Mouse (Mus musculus) testis, postnatal 14 days (tissue): ENCODE results near the gene Babam2.
"Not testable (repeated sequence)": the region's sequence is repeated elsewhere in the genome, so short reads cannot be mapped to it uniquely, and the experiment has no call there.

Source experiments
- DNase-seq: peaks from one replicate; pipeline ENCODE4 v3.0.0; 2021; ENCODE audit warnings: low spot score

The Babam2 gene

GRCm38 (mm10) chr5:31787201-31787600 lies 89.7 kb downstream of the Babam2 start:
- peak; percentile 38 for DNase-seq

DNA sequence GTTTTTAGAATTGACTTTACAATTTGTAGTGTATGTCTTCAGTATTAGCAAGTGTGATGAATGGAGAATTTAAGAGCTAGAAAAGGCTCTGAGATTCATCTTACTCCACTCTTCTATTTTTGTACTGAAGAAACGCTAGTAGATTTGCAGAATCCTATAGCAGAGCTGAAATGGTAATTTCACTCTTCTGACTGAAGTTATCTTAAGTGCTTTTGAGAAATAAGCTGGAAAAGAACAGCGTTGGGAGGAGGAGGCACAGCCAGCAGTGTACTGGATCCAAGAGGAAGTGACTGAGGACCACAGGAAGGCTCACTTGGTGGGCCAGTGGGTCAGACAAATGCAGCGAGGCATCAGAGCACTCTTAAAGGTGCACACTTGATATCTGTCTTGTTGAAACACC lies 90.1 kb downstream of the Babam2 start:
- no peak for DNase-seq

- no peak for DNase-seq
Observed at GRCm38 (mm10) chr5:31792338-31792737, 94.9 kb downstream of the Babam2 start.

GRCm38 (mm10) chr5:31792863-31793262 lies 95.4 kb downstream of the Babam2 start:
- DNase-seq = no peak

GRCm38 (mm10) chr5:31795414-31795813 lies 97.9 kb downstream of the Babam2 start:
- no peak for DNase-seq

- DNase-seq = no peak
Observed at GRCm38 (mm10) chr5:31796979-31797378, 99.5 kb downstream of the Babam2 start.

DNA sequence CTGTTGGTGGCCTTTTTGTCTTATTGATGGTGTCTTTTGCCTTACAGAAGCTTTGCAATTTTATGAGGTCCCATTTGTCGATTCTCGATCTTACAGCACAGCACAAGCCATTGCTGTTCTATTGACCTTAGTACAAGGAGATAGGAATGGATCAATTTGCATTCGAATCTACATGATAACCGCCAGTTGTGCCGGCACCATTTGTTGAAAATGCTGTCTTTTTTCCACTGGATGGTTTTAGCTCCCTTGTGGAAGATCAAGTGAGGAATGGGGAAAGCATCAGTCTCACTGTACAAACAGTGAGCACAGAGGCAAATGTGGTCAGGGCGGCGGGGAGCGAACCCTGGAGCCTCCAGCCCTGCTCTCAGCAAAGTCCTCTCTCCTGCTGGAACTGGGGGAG lies 106.7 kb downstream of the Babam2 start:
- DNase-seq = not testable (repeated sequence)

GRCm38 (mm10) chr5:31804751-31805150 lies 107.3 kb downstream of the Babam2 start:
- DNase-seq = no peak

DNA sequence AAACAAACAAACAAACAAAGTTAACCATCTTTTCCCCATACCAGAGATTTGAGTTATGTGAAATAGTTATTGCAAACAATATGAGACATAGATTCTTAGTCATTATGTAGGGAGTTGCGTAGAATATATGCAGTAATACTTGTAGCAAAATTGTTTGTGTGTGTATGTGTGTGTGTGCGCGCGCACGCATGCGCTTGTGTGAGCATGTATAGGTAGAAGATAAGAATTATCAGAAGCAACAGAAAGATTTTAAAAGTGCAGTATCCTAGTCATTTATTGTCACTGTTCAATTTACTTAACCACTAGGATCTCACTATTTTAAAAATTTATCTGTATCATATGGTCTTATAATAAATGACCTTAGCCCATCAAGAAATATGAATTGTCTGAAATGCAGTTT lies 109.8 kb downstream of the Babam2 start:
- DNase-seq = no peak

GRCm38 (mm10) chr5:31808271-31808670 lies 110.8 kb downstream of the Babam2 start:
- DNase-seq = no peak

DNA sequence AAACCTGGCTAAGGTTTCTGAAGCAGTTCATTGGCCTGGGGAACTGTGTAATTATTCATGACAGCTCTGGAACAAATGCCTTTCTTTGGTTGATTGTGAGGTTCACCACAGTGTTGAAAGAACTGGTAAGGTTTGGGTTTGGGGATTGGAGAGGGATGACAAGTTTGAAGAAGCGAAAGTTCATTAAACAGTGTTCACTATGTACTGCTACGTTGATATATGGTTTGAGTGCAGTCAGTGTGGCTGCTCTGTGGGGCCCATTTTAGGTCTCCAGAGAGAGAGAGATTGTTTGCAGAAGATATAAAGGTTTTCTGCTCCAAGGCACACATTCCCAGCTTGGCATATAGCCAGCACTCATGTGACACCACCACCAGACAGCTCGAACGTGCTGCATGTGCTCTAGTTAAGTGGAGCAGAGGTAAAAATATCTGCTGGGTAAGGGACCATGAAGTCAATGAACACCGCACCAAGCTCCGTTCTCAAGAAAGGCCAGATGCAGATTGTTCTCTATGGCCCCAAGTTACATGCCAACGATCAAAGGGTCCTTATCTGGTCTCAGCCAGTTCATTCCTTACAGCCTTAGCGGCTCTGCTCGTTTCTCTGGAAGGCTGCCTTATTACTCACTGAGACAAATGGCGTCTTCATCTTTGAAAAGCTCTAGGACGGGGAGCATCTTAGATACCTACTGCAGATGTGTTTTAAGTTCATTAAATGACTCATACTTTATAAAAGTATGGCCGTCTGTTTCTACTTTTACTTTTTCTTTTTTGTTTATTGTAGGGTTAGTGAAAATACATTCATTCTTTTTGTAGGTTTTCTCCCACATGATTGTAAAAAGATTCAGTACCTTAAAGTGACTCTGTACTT lies 113.5 kb downstream of the Babam2 start:
- DNase-seq = peak; percentile 24

GRCm38 (mm10) chr5:31811663-31812001 lies 114.1 kb downstream of the Babam2 start:
- DNase-seq = no peak

- no peak for DNase-seq
Observed at GRCm38 (mm10) chr5:31813156-31813675, 115.7 kb downstream of the Babam2 start.

GRCm38 (mm10) chr5:31814068-31814467 lies 116.6 kb downstream of the Babam2 start:
- no peak for DNase-seq

GRCm38 (mm10) chr5:31815129-31815528 lies 117.6 kb downstream of the Babam2 start:
- no peak for DNase-seq

DNA sequence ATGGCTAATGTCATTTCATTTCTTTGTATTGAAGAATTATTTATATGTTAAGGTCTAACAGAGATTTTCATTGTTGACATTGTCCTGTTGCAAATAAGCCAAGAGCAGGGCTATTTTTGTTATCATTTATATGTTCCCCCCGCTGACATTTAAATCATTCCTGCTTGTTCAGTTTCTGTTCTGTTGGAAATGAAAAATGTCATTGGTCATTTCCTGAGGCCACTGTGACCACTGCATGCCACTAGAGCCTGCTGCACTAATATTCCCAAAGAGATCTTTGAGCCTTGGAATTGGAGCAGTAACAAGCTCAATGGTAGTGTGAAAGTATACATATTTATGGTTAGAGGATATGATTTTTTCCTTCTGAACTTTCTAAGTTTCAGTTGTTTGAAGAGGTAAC lies 118.6 kb downstream of the Babam2 start:
- DNase-seq = no peak

DNA sequence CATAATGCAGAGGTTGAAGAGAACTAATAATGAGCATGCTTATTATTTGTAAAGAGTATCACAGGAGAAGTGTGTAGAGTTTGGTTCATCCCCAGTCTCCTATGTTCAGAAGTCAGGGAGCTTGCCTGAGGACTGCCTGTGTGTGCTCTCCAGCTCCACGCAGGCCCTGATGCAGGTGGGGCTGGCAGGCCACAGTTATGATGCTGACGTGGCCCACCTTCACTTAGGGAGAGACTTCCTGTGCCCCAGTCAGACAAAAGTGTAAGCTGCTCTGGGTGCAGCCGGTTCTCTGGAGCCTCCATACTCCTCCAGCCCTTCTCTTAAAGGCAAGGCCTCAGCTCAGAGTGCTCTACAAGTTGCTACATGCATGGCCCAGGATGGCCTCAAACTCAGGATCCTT lies 123.3 kb downstream of the Babam2 start:
- DNase-seq = no peak

GRCm38 (mm10) chr5:31821204-31821603 lies 123.7 kb downstream of the Babam2 start:
- DNase-seq = no peak

- no peak for DNase-seq
Observed at GRCm38 (mm10) chr5:31823673-31824072, 126.2 kb downstream of the Babam2 start.

DNA sequence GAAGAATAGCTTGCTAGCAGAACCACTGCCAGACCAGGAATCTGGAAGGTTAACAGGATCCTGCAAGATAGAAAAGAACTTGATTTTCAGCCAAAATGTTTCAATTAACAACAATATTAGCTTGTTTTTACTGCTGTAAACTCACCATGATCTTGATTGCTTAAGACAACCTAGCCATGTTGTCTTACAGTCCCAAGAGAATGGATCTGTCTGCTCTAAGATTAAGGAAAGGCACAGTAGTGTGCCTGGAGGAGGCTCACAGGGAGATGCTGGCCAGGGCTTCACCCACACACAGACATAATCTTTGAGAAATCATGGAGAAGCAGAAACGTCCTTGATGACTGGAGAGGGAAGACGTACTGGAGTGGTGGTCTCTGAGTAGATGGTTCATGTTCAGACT lies 126.6 kb downstream of the Babam2 start:
- no peak for DNase-seq

DNA sequence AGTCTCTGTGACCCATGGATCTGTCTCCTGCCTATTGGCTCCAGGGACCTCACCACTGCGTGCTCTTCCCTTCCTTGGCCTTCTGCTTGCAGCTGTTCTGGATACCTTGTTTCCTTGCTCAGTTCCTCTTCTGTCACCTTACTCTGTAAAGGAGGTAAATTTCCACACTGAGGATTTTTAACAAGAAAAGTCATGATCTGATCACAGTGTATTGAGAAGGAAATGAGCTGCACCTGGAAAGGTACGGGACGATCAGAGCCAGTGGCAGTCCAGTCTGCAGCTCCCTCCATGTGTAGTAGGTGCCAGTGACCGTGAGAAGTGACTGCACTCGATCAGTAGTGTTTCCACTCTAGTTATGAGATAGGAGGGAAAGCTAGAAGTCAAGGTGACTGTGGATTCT lies 129.8 kb downstream of the Babam2 start:
- DNase-seq = no peak

DNA sequence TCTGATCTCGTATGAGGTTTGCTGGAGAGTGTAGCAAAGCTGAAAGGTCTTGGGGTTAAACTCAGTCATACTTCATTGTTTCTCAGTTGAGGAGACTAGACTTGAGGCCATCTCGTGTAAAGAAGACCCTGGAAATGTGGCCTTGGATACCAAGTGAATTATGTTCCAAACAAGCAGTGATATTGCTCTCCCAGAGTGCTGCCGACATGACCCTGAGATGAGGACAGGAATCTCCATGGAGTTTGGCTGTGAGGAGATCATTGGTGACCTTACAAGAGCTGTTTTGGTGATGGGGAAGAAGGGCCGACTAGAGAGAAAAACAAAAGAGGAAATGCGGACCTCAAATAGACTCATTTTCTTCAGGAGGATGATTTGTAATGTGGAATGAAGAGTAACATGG lies 130.4 kb downstream of the Babam2 start:
- DNase-seq = no peak

- DNase-seq = no peak
Observed at GRCm38 (mm10) chr5:31828747-31829146, 131.3 kb downstream of the Babam2 start.

DNA sequence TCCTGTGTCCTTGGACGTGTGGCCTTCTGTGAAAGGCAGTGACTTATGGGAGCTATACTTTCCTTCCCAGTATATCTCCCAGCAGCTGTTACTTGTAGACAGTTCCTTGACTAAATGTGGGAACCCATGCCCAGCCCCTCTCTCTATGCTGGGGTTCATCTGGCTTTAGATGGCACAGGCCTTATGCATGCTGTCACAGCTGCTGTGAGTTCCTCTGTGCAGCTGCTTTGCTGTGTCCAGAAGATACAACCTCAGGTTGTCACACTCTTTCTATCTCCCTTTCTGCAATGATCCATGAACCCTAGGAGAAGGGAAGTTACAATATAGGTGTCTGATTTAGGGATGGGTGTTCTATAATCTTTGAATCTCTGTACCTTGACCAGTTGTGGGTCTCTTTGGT lies 132.1 kb downstream of the Babam2 start:
- no peak for DNase-seq
